Mouse (Mus musculus) adipocyte (in vitro differentiated cells): ENCODE results near the gene Rad50.

Experiments used
- DNase-seq: peaks from one replicate; pipeline ENCODE4 v3.0.0-alpha.2; 2016; ENCODE audit warnings: low spot score

The Rad50 gene

DNA sequence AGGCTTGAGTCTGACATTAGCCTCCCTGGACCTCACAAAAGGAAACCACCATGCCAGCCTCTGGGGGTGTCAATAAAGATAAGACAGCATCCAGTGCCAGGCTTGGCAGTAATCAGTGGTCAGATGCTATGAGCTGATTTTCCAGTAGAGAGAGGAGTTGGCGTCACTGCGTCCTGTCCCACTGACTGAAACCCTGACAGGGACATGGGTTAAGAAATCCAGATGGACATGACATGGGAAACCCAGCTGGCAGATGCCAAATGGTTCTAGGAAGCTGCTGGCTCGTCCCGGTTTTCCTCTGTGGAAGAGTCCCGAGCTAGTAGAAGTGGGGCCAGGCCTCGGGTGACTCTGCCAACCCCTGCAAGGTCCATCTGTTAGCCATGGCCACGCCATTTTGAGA lies 73.5 kb downstream of the Rad50 start:
- peak; percentile 60 for DNase-seq

DNA sequence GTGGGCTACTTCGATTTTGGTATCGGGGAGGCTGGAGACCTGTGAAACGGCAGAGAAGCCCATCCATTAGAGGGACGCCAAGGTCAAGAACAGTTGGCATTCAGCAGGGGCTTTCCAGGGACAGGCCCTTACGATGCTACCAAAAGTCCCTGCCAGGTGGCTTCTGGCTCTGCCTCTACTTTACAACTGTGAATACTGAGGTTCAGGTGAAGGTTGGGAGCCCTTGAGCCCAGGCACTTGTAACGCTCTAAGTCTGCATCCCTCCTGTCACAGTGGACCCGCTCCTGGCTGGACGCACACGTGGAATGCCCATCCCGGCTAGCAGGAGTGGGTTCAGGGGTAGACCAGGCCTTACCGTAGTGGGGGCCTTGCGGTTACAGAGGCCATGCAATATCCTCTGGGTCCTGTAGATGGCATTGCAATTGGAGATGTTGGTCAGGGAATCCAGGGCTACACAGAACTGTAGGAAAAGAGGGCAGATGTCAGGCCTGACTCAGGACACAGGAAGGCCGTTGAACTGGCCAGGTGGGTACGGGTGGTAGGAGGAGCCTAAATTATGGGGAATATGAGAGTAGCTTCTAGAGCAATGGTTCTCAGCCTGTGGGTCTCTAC lies 74.9 kb downstream of the Rad50 start:
- peak; percentile 40 for DNase-seq

DNA sequence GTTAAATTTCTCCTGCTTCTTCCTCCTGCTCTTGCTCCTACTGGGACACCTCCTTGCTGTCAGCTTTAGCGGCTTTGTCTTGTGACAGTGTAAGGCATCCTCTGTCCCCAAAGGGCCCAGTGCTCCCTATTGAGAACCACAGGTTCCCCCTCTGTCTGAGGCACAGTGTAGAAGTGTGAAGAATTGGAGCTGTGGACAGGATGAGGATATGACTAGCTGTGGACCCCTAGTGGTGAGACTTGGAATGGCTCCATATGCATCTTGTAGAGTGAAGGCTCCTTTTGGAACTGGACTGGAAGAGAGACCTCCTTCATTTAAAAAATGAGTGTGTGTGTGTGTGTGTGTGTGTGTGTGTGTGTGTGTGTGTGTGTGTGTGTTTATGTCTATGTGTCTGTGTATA lies 79.3 kb downstream of the Rad50 start:
- peak; percentile 86 for DNase-seq

DNA sequence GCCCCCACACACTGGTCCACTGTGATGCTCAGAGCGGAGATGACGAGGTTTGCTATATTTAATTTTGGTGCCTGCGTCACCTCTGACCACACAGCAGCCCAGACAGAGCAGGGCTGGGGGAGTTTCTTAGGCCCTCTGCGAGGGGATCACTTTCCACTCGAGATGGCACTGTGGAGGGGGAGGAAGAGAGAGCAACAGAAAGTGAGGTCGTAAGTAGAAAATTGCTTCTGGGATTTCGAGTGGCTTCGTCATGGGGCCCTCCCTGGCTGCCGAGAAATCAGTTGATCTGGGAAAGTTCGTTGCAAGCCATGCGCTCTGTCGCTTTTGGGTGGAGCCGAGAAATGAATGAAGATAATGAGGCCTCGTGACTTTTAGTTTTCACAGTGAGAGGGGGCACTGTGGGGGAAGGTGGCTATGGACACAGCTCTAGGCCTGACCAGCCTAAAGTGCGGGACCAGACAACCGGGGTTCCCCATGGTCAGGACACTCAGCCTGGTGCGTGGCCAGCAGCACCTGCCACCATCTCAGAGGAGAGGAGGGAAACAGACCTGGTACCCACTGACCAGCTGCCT lies 80.2 kb downstream of the Rad50 start:
- no peak for DNase-seq

DNA sequence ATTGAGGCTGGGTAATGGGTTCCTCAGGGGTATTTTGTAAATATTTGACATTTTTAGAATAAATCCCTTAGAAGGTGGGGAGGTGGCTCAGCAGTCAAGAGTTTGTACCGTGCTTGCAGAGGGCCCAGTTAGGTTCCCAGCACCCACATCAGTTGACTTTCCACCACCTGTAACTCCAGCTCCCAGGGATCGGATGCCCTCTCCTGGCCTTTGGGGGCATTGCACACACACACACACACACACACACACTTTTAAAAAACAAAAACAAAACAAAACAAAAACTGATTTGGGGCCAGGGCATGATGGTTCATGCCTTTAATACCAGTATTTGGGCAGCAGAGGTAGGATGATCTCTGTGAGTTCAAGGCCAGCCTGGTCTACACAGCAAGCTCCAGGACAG lies 83.0 kb downstream of the Rad50 start:
- no peak for DNase-seq

DNA sequence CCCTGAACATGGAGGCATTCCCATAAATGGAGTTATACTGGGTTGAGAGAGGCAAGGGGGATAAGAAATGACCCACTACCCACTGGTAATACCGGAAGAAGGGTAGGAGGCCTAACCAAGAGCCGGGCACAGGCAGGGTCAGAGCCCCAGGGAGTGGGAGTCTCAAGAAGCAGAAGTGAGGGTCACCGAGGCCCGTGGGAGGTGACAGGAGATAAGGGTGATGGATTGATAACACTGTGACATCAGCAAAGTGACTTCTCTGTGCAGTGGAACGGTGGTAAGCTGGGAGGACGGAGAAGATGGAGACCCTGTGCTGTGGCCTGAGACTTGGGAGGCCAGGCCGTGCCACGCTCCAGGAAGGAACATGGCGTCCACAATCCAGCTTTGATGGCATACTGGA lies 83.5 kb downstream of the Rad50 start:
- no peak for DNase-seq

DNA sequence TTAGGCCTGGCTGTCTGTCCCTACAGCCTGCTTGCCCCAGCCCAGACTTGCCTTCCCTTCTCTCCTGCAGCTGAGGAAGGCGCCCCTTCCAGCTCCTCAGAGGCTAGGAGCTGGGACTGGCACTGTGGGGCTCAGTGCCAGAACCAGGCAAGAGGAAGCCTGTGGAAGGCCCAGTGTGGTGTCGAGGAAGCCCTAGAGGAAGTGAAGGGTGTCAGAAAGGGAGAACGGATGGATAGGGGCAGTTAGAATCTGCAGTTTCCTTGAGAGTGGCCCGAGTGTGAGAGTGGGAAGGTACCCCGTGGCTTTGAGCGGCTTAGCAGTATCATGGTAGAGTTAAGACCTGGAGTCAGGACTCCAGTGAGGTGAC lies 84.7 kb downstream of the Rad50 start:
- DNase-seq = no peak

DNA sequence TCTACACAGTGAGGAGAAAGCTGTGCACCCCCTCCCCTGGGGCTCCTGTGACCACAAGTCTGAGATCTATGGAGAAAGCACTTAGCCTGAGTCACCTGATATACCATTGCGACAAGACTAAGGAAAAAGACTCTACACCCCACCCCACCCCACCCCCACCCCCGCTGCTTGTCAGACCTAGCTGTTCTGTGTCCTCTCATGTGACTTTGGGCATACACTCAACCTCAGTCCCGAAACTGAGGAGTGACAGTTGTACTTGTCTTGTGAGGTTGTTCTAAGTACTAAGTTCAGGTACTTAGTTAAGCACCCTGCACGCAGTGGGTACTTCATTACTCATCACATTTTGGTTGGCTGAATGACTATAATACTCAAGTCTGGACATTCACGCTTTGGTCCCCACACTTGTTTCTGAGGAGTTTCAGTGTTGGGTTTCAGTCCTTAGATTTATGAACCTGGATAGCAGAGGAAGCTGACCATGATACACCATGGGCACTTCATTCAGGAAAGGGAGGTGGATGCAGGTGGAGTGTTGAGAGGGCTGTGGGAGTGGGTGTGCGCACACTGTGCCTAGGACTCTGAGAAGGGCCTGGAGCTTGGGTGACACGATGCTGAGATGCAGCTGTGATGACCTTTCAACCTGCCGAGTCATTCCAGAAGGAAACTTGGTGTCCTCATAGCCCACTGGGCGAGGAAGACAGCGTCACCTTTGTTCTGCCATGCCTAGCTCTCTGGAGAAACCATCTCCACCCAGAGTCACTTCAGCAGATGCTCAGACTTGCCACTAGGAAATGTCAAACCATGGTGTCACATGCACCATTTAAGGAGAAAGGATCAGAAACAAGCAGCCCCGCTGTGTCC lies 85.3 kb downstream of the Rad50 start:
- no peak for DNase-seq

DNA sequence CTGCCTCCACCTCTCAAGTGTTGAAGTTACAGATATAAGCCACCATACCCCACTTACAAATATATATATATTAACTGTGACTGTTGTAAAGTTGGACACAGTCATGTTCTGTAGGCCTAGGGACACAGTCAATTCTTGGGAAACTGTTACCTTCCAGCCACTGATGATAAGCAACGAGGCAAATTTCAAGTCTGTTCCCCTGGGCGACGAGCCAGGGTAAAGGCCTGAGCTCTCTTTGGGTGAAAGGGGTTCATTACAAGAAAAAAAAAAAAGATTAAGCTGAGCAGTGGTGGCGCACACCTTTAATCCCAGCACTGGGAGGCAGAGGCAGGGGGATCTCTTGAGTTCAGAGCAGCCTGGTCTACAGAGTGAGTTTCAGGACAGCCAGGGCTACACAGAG lies 87.0 kb downstream of the Rad50 start:
- DNase-seq = peak; percentile 66

DNA sequence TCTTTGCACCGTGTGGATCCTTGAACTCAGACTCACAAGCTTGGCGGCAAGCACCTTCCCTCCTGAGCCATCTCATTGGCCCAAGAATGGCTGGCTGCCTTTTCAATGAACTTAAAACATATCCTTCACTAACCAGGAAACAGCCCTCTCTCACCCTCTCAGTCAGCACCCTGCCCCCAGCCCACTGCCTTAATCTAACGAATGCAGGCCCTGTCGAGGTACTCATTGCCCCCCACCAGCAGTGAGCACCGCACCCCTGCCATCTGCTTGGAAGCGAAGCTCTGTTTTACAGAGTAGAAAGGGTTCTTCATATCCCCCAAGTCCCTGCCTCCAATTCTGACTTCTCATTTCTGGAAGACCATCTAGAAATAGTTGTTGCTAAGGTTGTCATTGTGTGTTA lies 87.7 kb downstream of the Rad50 start:
- no peak for DNase-seq

DNA sequence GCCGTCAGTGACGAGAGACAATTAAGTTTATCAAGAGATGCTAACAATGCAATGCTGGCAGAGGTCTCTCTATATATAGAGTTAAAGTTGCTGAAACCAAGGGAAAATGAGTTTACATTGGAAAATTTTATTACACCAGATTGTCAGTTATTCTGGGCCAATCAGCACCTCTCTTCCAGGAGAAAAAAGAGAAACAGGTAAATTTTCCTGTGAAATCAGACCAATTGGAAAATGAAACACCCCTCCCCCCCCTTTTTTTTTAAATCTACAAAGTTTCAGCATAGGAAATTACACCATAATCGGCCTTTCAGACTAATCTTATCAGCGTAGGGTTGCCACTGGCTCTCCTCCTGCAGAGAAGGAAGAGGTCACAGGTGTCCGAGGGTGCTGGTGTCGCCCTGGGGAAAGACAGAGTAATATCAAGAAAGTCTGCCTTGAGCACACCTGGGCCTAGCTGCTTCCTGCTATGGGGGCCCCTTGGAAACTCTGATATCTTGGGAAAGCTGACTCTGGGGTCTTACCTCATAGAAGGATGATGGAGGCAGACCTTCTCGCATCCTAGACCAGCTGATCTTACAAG lies 88.4 kb downstream of the Rad50 start, which contains the start of gene Il4:
Gene Il4, minus strand, starts transcription at position 51 of the 580 bp plus-strand sequence.
- no peak for DNase-seq

DNA sequence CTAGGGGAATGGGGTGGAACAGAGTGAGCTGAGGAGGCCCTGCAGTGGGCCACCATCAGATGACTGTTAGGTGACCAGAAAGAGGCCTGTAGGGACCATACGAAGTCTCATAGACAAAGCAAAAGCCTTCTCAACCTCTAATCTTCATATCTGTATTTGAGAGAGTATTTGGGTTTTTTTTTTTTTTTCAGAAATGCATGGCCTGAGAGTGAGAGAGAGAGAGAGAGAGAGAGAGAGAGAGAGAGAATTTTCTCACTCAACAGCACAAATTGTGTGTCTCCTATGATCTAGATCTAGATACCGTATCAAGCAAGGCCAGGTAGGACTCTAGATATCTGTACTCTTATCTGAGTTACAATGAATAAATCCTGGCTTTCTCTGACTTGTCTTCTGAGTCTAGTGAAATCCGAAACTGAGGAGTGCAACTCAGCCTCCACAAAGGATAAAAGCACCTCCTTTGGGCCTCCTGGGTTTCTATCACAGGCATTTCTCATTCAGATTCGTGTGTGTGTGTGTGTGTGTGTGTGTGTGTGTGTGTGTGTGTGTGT lies 89.5 kb downstream of the Rad50 start:
- no peak for DNase-seq

DNA sequence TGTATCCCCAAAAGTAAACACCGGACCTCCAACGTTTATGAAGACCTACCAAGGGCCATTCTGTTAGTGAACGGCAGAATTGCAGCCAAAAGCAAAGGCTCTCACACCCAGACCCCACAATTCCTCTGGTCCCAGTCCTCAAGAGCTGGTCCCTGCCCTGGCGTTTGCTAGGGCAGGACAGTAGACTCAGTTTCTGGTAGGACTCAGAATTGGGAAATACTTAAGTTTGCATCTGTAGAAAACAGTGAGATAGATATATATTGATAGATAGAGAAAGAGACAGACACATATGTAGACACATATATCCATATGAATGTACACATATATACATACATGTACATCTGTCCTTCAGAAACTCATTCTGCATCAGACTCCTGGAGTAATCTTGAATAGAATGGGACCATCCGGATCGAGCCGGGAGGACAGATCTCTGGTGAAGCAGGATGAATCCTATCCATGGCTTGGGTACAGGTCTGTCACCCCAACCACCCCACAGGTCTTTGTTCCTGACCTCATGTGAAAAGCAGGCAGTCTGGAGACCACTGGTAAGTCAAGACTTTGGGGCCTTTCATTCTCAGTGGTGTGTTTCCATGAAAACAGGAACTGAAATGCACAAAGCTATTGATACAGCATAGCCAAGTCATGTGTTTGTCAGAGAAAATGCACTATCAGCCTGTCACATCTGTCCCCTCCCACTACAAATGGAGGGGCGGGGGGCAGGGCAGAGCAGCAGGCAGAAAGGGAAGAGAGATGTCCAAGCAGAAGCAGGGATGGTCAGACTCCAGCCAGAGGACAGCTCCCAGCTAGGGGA lies 90.2 kb downstream of the Rad50 start:
- DNase-seq = no peak

DNA sequence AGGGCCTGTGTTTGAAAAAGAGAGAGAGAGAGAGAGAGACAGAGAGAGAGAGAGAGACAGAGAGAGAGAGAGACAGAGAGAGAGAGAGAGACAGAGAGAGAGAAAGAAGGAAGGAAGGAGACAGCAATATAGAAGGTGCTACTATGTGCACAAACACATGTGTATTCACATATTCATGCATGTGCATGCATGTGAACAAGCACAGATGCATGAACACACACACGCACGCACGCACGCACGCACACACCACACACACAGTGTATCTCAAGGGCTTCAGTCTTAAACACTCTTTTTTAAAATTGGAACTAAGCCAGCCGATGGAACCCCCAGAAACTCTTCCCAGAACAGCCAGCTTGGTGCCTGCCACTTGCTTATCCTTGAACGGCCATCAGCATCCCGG lies 91.5 kb downstream of the Rad50 start:
- DNase-seq = no peak

DNA sequence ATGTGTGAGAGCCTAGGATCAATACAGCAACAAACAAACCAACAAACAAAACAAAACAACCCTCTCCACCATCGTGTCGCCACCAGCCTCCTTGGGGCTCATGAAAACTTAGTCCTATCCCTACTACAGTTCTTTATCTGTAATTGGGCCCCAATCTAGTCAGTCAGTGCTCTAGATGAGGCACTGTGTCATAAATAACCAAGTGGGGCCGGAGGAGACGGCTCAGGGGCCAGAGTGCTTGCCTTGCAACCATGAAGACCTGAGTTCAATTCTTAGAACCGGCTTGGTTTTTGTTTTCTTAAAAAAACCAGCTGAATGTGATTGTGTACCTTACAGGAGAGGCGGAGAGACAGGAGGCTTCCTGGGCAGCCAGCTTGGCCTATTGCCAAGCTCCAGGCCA lies 91.9 kb downstream of the Rad50 start:
- DNase-seq = no peak

DNA sequence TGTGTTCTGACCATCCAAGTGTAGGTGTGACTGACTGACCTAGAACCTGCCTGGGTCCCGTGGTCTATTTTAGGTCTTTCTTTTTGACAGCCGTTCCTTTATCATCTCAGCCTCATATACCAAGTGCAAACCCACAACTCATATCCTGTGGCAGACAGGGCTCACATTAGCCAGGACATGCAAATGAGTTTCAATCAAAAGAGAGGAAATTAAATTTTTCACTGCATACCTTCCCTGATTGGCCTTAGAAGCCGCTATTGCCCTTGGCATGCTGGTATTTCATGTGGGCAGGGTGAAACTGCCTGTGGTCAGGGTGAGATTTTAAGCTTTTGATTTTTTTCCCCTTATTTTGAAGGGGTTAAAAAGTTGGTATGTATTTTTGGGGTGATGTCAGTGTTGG lies 97.4 kb downstream of the Rad50 start:
- no peak for DNase-seq

DNA sequence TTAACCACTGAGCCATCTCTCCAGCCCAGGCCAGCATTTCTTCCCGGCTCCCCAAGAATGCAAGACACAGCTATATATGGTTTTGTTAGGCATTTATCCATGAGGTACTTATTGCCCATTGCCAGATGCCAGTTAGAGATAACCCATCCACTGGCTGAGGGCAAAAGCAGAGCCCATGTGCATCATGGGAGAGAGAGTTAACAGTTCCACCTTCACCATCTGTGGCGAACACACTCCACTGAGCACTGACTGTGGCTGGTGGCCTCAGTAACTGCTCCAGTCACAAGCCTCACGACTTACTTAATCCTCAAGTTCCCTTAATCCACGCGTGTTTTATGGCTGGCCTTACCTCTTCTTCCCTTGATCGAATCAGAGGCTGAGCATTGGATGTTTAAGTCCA lies 97.9 kb downstream of the Rad50 start:
- DNase-seq = no peak

DNA sequence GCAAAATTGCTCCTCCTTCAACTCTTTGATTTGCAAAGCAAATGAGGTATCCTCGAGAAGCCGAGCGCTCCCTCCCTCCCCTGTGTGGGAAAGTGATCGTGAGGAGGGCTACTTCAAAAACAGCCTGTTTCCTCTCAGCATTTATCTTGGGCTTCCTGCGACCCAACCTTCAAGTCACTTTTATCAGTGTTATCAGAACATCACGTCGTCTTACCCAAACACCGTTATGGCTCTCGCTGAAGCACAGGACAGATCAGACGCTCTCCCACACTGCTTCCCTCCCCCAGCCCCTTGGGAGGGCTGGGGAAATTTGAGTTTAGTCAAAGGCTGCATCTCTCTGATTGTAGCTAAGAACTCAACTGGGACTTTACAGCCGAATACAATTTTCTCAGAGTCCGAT lies 101.5 kb downstream of the Rad50 start:
- DNase-seq = no peak

DNA sequence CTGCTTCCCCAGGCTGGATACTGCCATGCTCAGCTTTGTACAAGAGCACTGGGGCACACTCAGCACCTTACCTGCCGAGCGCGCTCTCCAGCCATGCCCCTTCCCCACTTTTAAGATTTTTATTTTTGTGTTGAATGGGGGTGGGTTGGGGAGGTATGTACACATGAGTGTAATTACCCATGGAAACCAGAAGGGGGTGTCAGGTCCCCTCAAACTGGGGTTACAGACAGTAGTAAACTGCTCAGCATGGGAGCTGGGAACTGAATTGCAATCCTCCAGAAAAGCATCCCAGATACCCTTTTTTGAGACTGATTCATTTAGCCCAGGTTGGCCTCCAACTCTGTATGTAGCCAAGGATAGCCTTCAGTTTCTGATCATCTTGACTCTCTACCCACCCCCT lies 102.1 kb downstream of the Rad50 start:
- no peak for DNase-seq
